In genomic region chr12:9752079-9752450, GRCm38 (mm10) we compare ENCODE assay signal across 21 mouse cellular contexts.
A peak's percentile ranks its signal among the peaks of the same experiment; 100 is the strongest.
DNase-seq lines count a peak whose midpoint lies in the region; ATAC-seq and TF ChIP-seq lines count a peak whose summit lies in the region.
"Had no signal": no experiment of that assay in that cellular context is flagged by ENCODE, and none has a peak within 500 bp of the region (broad histone marks: within the 10 kb centered on the region; RNA-seq: fewer than 3 reads in every experiment).

No protein-coding gene starts in this region.

- no peak for DNase-seq in embryonic facial prominence, embryonic 10.5 days (ENCODE audit: low spot score)
- no peak for DNase-seq in limb, embryonic 10.5 days (ENCODE audit: low spot score)
- peak; percentile 82 for DNase-seq in limb, embryonic 14.5 days (ENCODE audit: low spot score)
- no peak for DNase-seq in urinary bladder, adult 2 months (ENCODE audit: low spot score)
- no peak for DNase-seq in right cerebral cortex, postnatal 14 days
- DNase-seq: adrenal gland, adult 8-10 months; adrenal gland, postnatal 36 days; cerebellum, adult 2 months; cerebellum, postnatal 10 days; embryo, embryonic 11 days; forebrain, postnatal 0 days; gastrocnemius, postnatal 36 days; heart, adult 18-20 months; heart, postnatal 10 days; heart, postnatal 4 days had no signal

- no peaks in the 10 kb centered on the region for H3K36me3 ChIP-seq in embryonic facial prominence, embryonic 10.5 days (replicated peaks)
- H3K36me3 ChIP-seq in embryonic facial prominence, embryonic 13.5 days: no peaks in the 10 kb centered on the region
- H3K36me3 ChIP-seq in limb, embryonic 10.5 days: no peaks in the 10 kb centered on the region
- H3K36me3 ChIP-seq in limb, embryonic 14.5 days (ENCODE audit: control insufficient read depth, insufficient read depth, low read length): no peaks in the 10 kb centered on the region
- H3K36me3 ChIP-seq: forebrain, embryonic 12.5 days; heart, embryonic 10.5 days; hindbrain, embryonic 12.5 days; intestine, embryonic 15.5 days had no signal

- 0 out of 2 replicates have a peak overlapping the region, but pooled peaks have one; percentile 7 for H3K27ac ChIP-seq in embryonic facial prominence, embryonic 10.5 days (replicated peaks)
- H3K27ac ChIP-seq in embryonic facial prominence, embryonic 13.5 days: 0 out of 2 replicates have a peak overlapping the region, but pooled peaks have one; percentile 22
- peak overlapping the region; percentile 79 for H3K27ac ChIP-seq in limb, embryonic 10.5 days
- H3K27ac ChIP-seq in limb, embryonic 14.5 days (replicated peaks; ENCODE audit: low read depth, low read length): no peak overlapping the region
- H3K27ac ChIP-seq: forebrain, embryonic 12.5 days; heart, embryonic 10.5 days; hindbrain, embryonic 12.5 days; intestine, embryonic 15.5 days had no signal

- peaks cover 4% of the 10 kb centered on the region; the same call in 1 of the 2 replicates for H3K4me1 ChIP-seq in embryonic facial prominence, embryonic 10.5 days
- H3K4me1 ChIP-seq in embryonic facial prominence, embryonic 13.5 days: peaks cover 18% of the 10 kb centered on the region
- H3K4me1 ChIP-seq in limb, embryonic 10.5 days: peaks cover 32% of the 10 kb centered on the region
- peaks cover 23% of the 10 kb centered on the region for H3K4me1 ChIP-seq in limb, embryonic 14.5 days (ENCODE audit: control insufficient read depth, insufficient read depth, low read length)
- H3K4me1 ChIP-seq: forebrain, embryonic 12.5 days; heart, embryonic 10.5 days; hindbrain, embryonic 12.5 days; intestine, embryonic 15.5 days had no signal

- H3K4me2 ChIP-seq in embryonic facial prominence, embryonic 13.5 days: no peak overlapping the region
- H3K4me2 ChIP-seq in limb, embryonic 14.5 days (replicated peaks; ENCODE audit: low read depth, low read length, severe bottlenecking): no peak overlapping the region
- H3K4me2 ChIP-seq: forebrain, embryonic 12.5 days; hindbrain, embryonic 12.5 days; intestine, embryonic 15.5 days had no signal

- WGBS in embryonic facial prominence, embryonic 10.5 days: 68% methylated on average over 6 of the region's 6 CpGs
- 27% methylated on average over 6 of the region's 6 CpGs for WGBS in embryonic facial prominence, embryonic 13.5 days
- WGBS in limb, embryonic 10.5 days: 44% methylated on average over 6 of the region's 6 CpGs
- 21% methylated on average over 6 of the region's 6 CpGs for WGBS in limb, embryonic 14.5 days

- no peak for TF ChIP-seq POLR2A in limb, embryonic 14.5 days (IDR thresholded peaks at IDR 0.05; ENCODE audit: borderline replicate concordance, extremely low read depth, insufficient read depth, insufficient read length)

- no peaks in the 10 kb centered on the region for H3K27me3 ChIP-seq in embryonic facial prominence, embryonic 10.5 days (replicated peaks; ENCODE audit: low read depth, poor library complexity, severe bottlenecking)
- no peaks in the 10 kb centered on the region for H3K27me3 ChIP-seq in embryonic facial prominence, embryonic 13.5 days
- H3K27me3 ChIP-seq in limb, embryonic 10.5 days (ENCODE audit: low read depth, poor library complexity, severe bottlenecking): no peaks in the 10 kb centered on the region
- H3K27me3 ChIP-seq in limb, embryonic 14.5 days (ENCODE audit: control insufficient read depth, insufficient read depth, low read length): peaks cover 5% of the 10 kb centered on the region; the same call in 1 of the 2 replicates
- H3K27me3 ChIP-seq: forebrain, embryonic 12.5 days; hindbrain, embryonic 12.5 days; intestine, embryonic 15.5 days had no signal

- H3K9ac ChIP-seq in embryonic facial prominence, embryonic 13.5 days: no peak overlapping the region
- no peak overlapping the region for H3K9ac ChIP-seq in limb, embryonic 14.5 days (ENCODE audit: low read depth, low read length, severe bottlenecking)
- H3K9ac ChIP-seq: forebrain, embryonic 12.5 days; forebrain, postnatal 0 days; hindbrain, embryonic 12.5 days; intestine, embryonic 15.5 days had no signal

- H3K9me3 ChIP-seq in embryonic facial prominence, embryonic 10.5 days: no peaks in the 10 kb centered on the region
- H3K9me3 ChIP-seq in embryonic facial prominence, embryonic 13.5 days: no peaks in the 10 kb centered on the region
- H3K9me3 ChIP-seq in limb, embryonic 10.5 days (replicated peaks): no peaks in the 10 kb centered on the region
- H3K9me3 ChIP-seq in limb, embryonic 14.5 days (ENCODE audit: control insufficient read depth, low read length): no peaks in the 10 kb centered on the region
- H3K9me3 ChIP-seq: forebrain, embryonic 12.5 days; heart, embryonic 10.5 days; hindbrain, embryonic 12.5 days; intestine, embryonic 15.5 days had no signal

- no peak for ATAC-seq in embryonic facial prominence, embryonic 13.5 days (ENCODE audit: insufficient number of reproducible peaks, insufficient read depth, low FRiP score, low TSS enrichment, low read depth)
- peak; percentile 73 for ATAC-seq in limb, embryonic 14.5 days (ENCODE audit: low FRiP score, low read depth)
- no peak for ATAC-seq in megakaryocyte-erythroid progenitor cell, adult 5-6 weeks (replicated peaks; ENCODE audit: low FRiP score, low TSS enrichment, poor library complexity, severe bottlenecking)
- ATAC-seq: forebrain, postnatal 0 days; intestine, embryonic 15.5 days had no signal

- no peak overlapping the region for H3K4me3 ChIP-seq in embryonic facial prominence, embryonic 10.5 days
- H3K4me3 ChIP-seq in embryonic facial prominence, embryonic 13.5 days: no peak overlapping the region
- no peak overlapping the region for H3K4me3 ChIP-seq in limb, embryonic 10.5 days
- H3K4me3 ChIP-seq in limb, embryonic 14.5 days (replicated peaks; ENCODE audit: low read length): no peak overlapping the region
- H3K4me3 ChIP-seq: forebrain, embryonic 12.5 days; heart, embryonic 10.5 days; hindbrain, embryonic 12.5 days; intestine, embryonic 15.5 days had no signal
